Mouse (Mus musculus) midbrain, embryonic 13.5 days (tissue): ENCODE data around the gene Mtfmt. TPM values are rescaled to one million over a fixed set of nuclear protein-coding genes. Genes with fewer than 3 reads are reported as not detected.

Source experiments
- ATAC-seq: fragments of 200-750 bp; cut with Nextera tagmentation; 2 replicates; pipeline ENCODE4 v1.8.0; 2017; ENCODE audit warnings: mild to moderate bottlenecking, moderate TSS enrichment, moderate library complexity
- H3K27ac ChIP-seq: fragments of 300-500 bp; sonication (generic); 2 replicates; pipeline ENCODE4 v1.5.1; 2015; ENCODE audit warnings: inconsistent platforms, mild to moderate bottlenecking, moderate library complexity
- H3K27me3 ChIP-seq: fragments of 300-500 bp; sonication (generic); 2 replicates; pipeline ENCODE4 v1.6.1; 2015; ENCODE audit warnings: mild to moderate bottlenecking, inconsistent platforms
- H3K36me3 ChIP-seq: fragments of 300-500 bp; sonication (generic); 2 replicates; pipeline ENCODE4 v1.6.1; 2015; ENCODE audit warnings: mild to moderate bottlenecking, inconsistent platforms
- H3K4me1 ChIP-seq: fragments of 300-500 bp; sonication (generic); replicated peaks from 2 replicates; pipeline ENCODE4 v1.6.1; 2015; ENCODE audit warnings: inconsistent platforms
- H3K4me2 ChIP-seq: fragments of 300-500 bp; sonication (generic); replicated peaks from 2 replicates; pipeline ENCODE4 v1.6.1; 2015; ENCODE audit warnings: moderate library complexity, mild to moderate bottlenecking, inconsistent platforms
- H3K4me3 ChIP-seq: fragments of 300-500 bp; sonication (generic); replicated peaks from 2 replicates; pipeline ENCODE4 v1.5.1; 2015; ENCODE audit warnings: mild to moderate bottlenecking, inconsistent platforms
- H3K9ac ChIP-seq: fragments of 300-500 bp; sonication (generic); replicated peaks from 2 replicates; pipeline ENCODE4 v1.6.1; 2015; ENCODE audit warnings: mild to moderate bottlenecking, inconsistent platforms
- H3K9me3 ChIP-seq: fragments of 300-500 bp; sonication (generic); 2 replicates; pipeline ENCODE4 v1.6.1; 2016; ENCODE audit warnings: mild to moderate bottlenecking, inconsistent platforms
- WGBS: fragments of 180-500 bp; shearing (Covaris S2); methylation state at CpG from one replicate; pipeline ENCODE4 v1.1.7; 2015; 5-methylcytosine and 5-hydroxymethylcytosine counted together
- polyA plus RNA-seq: library from polyadenylated mRNA; unstranded; fragments of >200 nt; fragmentation: Nextera tagmentation; extraction: Ambion mirVana; gene quantifications from 2 replicates; pipeline ENCODE4 v1.2.1, GENCODE M21; 2015

The Mtfmt gene
- polyA plus RNA-seq, 1 experiment from 2014 or later: 24.6 TPM

DNA sequence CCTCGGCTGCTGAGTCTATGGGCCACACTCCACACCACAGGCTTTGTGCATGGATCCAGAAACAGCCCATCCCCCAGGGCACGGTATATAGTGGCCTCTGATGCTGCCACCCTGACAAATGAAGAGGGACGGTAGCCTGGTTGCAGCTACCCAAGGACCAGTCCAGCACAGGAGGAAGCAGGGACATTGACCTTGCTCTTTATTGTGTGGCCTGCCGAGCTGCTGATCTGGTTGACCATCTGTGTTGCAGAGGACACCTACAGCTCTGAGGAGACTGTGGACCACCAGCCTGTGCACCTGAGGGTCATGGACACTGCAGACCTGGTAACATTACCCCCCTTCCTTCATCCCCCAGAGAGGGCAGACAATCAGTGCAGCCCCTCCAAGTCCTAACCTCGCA, 28.3 kb upstream of the Mtfmt start:
- no peaks in the 10 kb centered on the region for H3K36me3 ChIP-seq
- H3K9me3 ChIP-seq: no peaks in the 10 kb centered on the region
- no peak overlapping the region for H3K9ac ChIP-seq
- WGBS: 87% methylated on average over 5 of the region's 5 CpGs
- no peaks in the 10 kb centered on the region for H3K27me3 ChIP-seq
- no peak overlapping the region for H3K27ac ChIP-seq
- H3K4me2 ChIP-seq: no peak overlapping the region
- no peak for ATAC-seq
- no peak overlapping the region for H3K4me3 ChIP-seq
- no peaks in the 10 kb centered on the region for H3K4me1 ChIP-seq

DNA sequence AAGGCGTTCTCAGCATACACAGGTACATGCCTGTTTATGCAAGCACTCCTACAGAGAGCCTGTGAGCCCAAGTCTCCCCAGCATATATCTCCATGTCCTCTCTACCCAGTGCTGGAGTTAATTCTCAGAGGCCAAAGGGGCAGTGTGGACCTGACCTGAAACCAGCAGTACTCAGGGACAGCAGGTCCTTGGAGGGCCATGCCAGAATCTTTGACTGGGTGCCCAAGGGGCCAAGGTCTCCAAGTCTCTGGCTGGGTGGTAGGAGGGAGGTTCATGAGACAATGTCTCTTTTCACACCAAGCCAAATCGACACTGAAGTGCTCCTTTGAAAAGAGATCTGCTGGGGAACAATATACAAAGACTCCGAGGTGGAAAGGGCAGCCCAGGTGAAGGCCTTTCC, 27.7 kb upstream of the Mtfmt start:
- Histone ChIP-seq H3K4me1 (no peaks in the 10 kb centered on the region), H3K9ac (no peak overlapping the region), H3K4me3 (no peak overlapping the region), H3K27me3 (no peaks in the 10 kb centered on the region), H3K27ac (no peak overlapping the region), H3K36me3 (no peaks in the 10 kb centered on the region), H3K9me3 (no peaks in the 10 kb centered on the region), H3K4me2 (no peak overlapping the region)
- 80% methylated on average over 3 of the region's 3 CpGs for WGBS
- no peak for ATAC-seq

- no peak overlapping the region for H3K9ac ChIP-seq
- no peaks in the 10 kb centered on the region for H3K9me3 ChIP-seq
- no peak overlapping the region for H3K4me2 ChIP-seq
- H3K4me1 ChIP-seq: no peaks in the 10 kb centered on the region
- H3K4me3 ChIP-seq: no peak overlapping the region
- 72% methylated on average over 5 of the region's 5 CpGs for WGBS
- no peak for ATAC-seq
- no peaks in the 10 kb centered on the region for H3K27me3 ChIP-seq
- no peak overlapping the region for H3K27ac ChIP-seq
- H3K36me3 ChIP-seq: no peaks in the 10 kb centered on the region
Measured at GRCm38 (mm10) chr9:65408871-65409295, 26.7 kb upstream of the Mtfmt start.

- no peak overlapping the region for H3K4me3 ChIP-seq
- WGBS: 97% methylated on average over 8 of the region's 8 CpGs
- H3K4me2 ChIP-seq: no peak overlapping the region
- no peak for ATAC-seq
- H3K9ac ChIP-seq: no peak overlapping the region
- no peak overlapping the region for H3K27ac ChIP-seq
- no peaks in the 10 kb centered on the region for H3K4me1 ChIP-seq
- no peaks in the 10 kb centered on the region for H3K36me3 ChIP-seq
- H3K27me3 ChIP-seq: no peaks in the 10 kb centered on the region
- no peaks in the 10 kb centered on the region for H3K9me3 ChIP-seq
Measured at GRCm38 (mm10) chr9:65410378-65410777, 25.2 kb upstream of the Mtfmt start.

DNA sequence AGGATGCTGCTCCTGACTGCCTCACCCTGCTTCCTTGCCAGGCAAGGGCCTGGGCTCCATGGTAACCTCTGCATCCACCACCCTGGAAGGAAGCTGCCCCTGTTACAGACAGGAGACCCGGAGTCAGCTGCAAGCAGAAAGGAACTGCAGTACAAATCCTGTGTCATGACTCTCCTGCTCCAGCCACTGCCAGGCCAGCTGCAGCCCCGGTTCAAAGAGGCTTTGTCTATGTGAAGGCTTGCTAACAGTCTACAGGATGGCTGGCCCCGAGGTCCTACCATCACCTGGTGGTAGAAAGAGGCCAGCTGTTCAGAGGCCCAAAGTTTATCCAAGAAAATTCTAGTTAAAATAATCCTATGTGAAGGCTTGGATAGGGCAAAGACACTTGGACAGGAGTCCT, 24.3 kb upstream of the Mtfmt start:
- H3K4me2 ChIP-seq: no peak overlapping the region
- no peak overlapping the region for H3K27ac ChIP-seq
- H3K36me3 ChIP-seq: no peaks in the 10 kb centered on the region
- no peaks in the 10 kb centered on the region for H3K27me3 ChIP-seq
- H3K4me3 ChIP-seq: no peak overlapping the region
- H3K9me3 ChIP-seq: no peaks in the 10 kb centered on the region
- no peak for ATAC-seq
- no peaks in the 10 kb centered on the region for H3K4me1 ChIP-seq
- WGBS: 78% methylated on average over 3 of the region's 3 CpGs
- H3K9ac ChIP-seq: no peak overlapping the region

- Histone ChIP-seq H3K4me1 (no peaks in the 10 kb centered on the region), H3K4me3 (no peak overlapping the region), H3K36me3 (no peaks in the 10 kb centered on the region), H3K9ac (no peak overlapping the region), H3K4me2 (no peak overlapping the region), H3K27me3 (no peaks in the 10 kb centered on the region), H3K9me3 (no peaks in the 10 kb centered on the region), H3K27ac (no peak overlapping the region)
- WGBS: 53% methylated on average over 3 of the region's 3 CpGs
- ATAC-seq: no peak
Measured at GRCm38 (mm10) chr9:65417738-65418137, 17.8 kb upstream of the Mtfmt start.

DNA sequence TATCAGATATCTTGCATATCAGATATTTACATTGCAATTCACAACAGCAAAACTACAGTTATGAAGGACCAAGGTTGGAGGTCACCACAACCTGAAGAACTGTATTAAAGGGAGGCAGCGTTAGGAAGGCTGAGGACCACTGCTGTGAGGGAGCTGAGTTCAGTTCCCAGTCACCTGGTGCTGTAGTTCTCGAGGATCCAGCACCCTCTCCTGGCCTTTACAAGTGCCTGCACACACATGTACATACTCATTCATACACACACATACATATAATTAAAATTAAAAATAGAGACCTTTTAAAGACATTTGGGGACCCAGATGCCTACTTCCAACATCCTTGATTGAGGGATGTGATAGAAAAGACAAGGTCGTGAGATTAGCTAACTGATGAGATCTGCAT, 15.9 kb upstream of the Mtfmt start:
- H3K4me1 ChIP-seq: no peaks in the 10 kb centered on the region
- no peaks in the 10 kb centered on the region for H3K27me3 ChIP-seq
- no peak overlapping the region for H3K4me3 ChIP-seq
- H3K4me2 ChIP-seq: no peak overlapping the region
- no peaks in the 10 kb centered on the region for H3K36me3 ChIP-seq
- 76% methylated on average over 3 of the region's 3 CpGs for WGBS
- no peaks in the 10 kb centered on the region for H3K9me3 ChIP-seq
- no peak overlapping the region for H3K27ac ChIP-seq
- no peak for ATAC-seq
- H3K9ac ChIP-seq: no peak overlapping the region

DNA sequence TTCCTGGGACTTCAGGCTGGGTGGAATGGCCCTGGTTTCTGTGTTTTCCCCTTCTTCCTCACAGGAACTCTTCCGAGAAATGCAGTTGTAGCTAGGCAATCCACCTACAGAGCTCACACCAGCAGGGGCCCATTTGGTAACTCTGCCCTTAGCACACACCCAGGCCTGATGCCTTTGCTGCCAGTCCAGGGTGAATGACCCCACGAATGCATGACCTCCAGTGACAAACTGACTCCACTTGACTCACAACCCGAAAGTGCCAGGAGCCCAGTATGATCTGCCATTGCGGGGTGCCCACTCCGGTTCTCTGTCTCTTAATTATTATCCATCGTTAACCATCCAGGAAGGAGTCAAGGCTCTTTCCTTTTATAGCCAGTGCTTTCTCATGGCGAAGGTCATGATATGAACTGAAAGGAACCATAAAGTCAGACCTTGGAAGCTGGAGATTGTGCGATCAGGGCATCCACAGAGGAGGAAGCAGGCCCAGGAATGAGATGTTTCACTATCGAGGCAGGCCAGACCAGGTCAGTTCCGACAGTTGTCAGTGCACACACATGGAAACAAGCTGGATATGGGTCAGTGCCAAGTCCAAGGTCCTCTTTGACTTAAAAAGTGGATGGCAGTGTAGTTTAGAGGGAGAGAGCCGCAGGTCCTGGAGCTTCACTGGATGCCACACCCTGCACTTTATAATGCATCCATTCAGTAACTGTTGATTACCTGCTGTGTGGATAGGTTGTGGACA, 12.7 kb upstream of the Mtfmt start, which contains the start of gene Slc51b:
Gene Slc51b, minus strand, starts transcription at position 196 of the 742 bp plus-strand sequence.
- Histone ChIP-seq H3K36me3 (no peaks in the 10 kb centered on the region), H3K27me3 (no peaks in the 10 kb centered on the region), H3K9me3 (no peaks in the 10 kb centered on the region), H3K4me1 (no peaks in the 10 kb centered on the region), H3K4me3 (no peak within 1 kb of the TSS), H3K4me2 (no peak within 1 kb of the TSS), H3K9ac (no peak within 1 kb of the TSS), H3K27ac (no peak within 1 kb of the TSS)
- WGBS: 82% methylated on average over 11 of the region's 11 CpGs
- ATAC-seq: no peak

DNA sequence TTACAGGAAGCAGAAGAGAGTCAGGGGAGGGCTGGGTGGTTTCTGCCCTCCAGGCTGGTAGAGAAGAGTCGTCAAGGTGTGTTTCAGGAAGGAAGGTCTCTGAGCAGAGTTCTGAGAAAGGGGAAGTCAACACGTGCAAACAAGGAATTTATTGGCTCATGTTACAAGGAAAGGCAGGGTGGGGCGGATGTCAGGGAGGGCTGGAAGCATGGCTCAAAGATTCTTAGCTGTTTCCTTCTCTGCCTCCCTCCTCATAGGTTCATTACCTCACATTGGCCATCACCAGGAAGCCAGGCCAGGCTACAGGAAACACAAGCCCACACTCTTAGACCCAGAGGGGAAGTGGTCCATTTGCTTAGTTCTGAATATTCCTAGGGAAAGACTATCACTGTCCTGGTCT, 11.2 kb upstream of the Mtfmt start:
- WGBS: 53% methylated on average over 3 of the region's 3 CpGs
- ATAC-seq: no peak
- no peak overlapping the region for H3K9ac ChIP-seq
- H3K4me3 ChIP-seq: no peak overlapping the region
- H3K9me3 ChIP-seq: no peaks in the 10 kb centered on the region
- H3K4me2 ChIP-seq: no peak overlapping the region
- no peaks in the 10 kb centered on the region for H3K27me3 ChIP-seq
- no peak overlapping the region for H3K27ac ChIP-seq
- H3K4me1 ChIP-seq: no peaks in the 10 kb centered on the region
- no peaks in the 10 kb centered on the region for H3K36me3 ChIP-seq

DNA sequence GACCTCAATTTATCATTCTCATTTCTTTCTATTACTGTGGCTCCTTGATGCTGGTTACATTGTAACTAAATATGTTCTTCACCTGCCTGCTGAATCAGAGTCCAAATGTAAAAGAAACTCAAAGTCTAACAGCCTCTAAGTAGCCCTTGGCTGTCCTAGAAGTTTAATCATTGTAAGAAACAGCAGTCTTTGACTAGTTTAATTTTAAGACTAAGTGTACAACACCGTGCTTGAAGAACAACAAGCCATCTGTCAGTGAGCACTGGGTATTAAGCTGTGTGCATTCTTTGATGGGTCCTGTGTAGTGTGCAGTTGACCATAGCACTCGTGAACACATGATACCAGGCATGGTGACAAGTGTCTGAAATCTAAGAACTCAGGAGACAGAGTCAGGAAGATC, 8.1 kb upstream of the Mtfmt start:
- Histone ChIP-seq H3K9me3 (no peaks in the 10 kb centered on the region), H3K4me3 (no peak overlapping the region), H3K9ac (no peak overlapping the region), H3K4me2 (no peak overlapping the region), H3K27me3 (no peaks in the 10 kb centered on the region), H3K36me3 (no peaks in the 10 kb centered on the region), H3K27ac (no peak overlapping the region), H3K4me1 (no peaks in the 10 kb centered on the region)
- no peak for ATAC-seq
- 74% methylated on average over 2 of the region's 2 CpGs for WGBS

GRCm38 (mm10) chr9:65428003-65428402, 7.6 kb upstream of the Mtfmt start:
- ATAC-seq: no peak
- Histone ChIP-seq H3K36me3 (no peaks in the 10 kb centered on the region), H3K4me2 (no peak overlapping the region), H3K4me3 (no peak overlapping the region), H3K27ac (no peak overlapping the region), H3K27me3 (no peaks in the 10 kb centered on the region), H3K9ac (no peak overlapping the region), H3K9me3 (no peaks in the 10 kb centered on the region), H3K4me1 (no peaks in the 10 kb centered on the region)
- WGBS: 92% methylated on average over 5 of the region's 5 CpGs

DNA sequence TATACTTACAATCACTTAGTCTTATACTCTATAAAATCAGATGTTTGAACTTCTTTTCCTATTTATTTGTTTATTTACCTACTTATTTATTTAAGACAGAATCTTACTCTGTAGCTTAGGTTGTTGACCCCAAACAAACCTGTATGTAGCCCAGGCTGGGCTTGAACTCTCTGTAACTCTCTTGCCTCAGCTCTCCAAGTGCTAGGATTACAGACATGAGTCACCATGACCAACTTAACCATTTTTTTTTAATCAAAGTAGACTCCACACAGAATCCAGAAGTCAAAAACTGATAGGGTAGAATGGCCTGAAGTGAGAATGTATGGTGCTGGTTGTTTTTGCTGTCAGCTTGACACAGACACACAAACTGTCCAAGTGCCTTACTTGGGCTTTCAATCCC, 5.2 kb upstream of the Mtfmt start:
- H3K27ac ChIP-seq: no peak overlapping the region
- no peak overlapping the region for H3K4me3 ChIP-seq
- no peaks in the 10 kb centered on the region for H3K27me3 ChIP-seq
- no peaks in the 10 kb centered on the region for H3K36me3 ChIP-seq
- no peak for ATAC-seq
- H3K9me3 ChIP-seq: no peaks in the 10 kb centered on the region
- H3K4me1 ChIP-seq: no peaks in the 10 kb centered on the region
- H3K4me2 ChIP-seq: no peak overlapping the region
- no peak overlapping the region for H3K9ac ChIP-seq

DNA sequence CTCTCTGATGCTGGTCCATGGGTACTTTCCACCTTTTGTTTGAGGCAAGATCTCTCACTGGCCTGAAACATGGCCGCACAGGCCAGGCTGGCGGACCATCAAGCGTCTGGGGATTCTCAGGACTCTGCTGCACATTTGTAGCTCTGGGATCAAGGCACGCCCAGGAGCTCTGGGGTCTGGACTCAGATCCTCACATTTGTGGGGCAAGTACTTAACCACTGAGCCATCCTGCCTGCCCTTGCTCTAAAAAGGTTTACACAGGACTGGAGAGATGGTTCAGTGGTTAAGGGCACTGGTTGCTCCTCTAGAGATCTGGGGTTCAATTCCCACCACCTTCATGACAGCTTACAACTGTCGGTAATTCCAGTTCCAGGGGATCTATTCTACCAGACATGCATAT, 4.7 kb upstream of the Mtfmt start:
- no peak for ATAC-seq
- 82% methylated on average over 5 of the region's 5 CpGs for WGBS
- Histone ChIP-seq H3K9ac (no peak overlapping the region), H3K27me3 (no peaks in the 10 kb centered on the region), H3K27ac (no peak overlapping the region), H3K4me2 (no peak overlapping the region), H3K9me3 (no peaks in the 10 kb centered on the region), H3K4me3 (no peak overlapping the region), H3K36me3 (no peaks in the 10 kb centered on the region), H3K4me1 (no peaks in the 10 kb centered on the region)
